Mouse (Mus musculus) cerebral cortex, adult 2 months (tissue): Measurements from ENCODE around the gene Cep295nl.

Experiments
- whole genome bisulfite sequencing: fragments of 180-500 bp; shearing (Covaris S2); methylation state at CpG from one replicate; pipeline ENCODE4 v1.1.7; 2018; 5-methylcytosine and 5-hydroxymethylcytosine counted together

Cep295nl gene

DNA sequence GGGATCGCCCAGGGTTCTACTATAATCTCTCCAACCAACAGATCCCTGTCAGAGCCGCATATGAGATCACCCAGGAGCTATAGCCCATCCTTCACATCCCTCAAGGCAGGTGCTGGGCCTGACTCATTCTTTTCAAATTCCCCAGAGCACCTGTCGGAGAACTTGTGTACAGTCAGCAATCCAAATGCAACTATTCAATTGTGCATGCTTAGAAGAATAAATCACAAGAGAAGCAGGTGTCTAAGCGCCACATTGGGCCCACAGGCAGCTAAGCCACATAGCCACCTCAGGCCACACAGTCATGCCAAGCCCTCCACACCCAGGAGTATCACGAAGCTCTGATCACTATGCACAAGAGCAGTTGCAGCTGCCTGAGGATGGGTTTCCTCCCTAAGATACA, 7.2 kb upstream of the Cep295nl start:
- WGBS = 93% methylated on average over 5 of the region's 5 CpGs

DNA sequence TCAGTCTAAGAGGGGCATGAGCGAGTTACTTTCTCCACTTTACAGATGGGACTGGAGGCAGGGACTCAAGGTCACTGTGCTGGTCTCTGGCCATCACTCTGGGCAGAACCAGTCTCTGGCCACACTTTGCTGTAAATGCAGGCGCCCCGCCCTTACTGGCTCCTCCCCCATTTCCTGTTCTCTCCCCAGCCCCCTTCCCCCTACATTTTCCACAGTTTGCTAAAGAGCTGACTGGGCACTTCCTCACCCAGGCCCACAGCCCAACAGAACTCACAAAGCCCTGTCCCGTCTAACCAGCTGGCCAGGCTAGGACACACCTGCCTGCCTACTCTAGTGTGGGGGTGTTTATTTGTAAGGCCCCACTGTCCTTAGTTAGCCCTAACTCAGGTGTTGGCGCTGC, 6.6 kb upstream of the Cep295nl start:
- WGBS = 73% methylated on average over 5 of the region's 5 CpGs

DNA sequence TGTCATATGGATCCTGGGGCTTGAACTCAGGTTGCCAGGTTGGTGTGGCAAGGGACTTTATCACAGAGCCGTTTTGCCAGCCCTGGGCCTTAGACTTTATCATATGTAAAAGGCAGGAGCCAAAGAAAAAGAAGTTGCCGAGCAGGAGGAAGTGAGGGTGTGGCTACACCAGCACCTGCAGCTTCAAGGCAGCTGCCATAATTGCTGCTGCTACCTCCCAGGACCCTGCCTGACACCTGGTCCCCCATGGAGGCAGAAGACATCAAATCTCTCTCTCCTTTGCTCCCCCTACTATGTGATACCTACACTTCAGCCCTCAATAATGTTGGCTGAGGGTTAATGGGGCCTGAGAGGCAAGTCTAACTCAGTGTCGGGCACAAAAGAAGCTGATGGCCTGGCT, 6.1 kb upstream of the Cep295nl start:
- 82% methylated on average over 3 of the region's 3 CpGs for WGBS

DNA sequence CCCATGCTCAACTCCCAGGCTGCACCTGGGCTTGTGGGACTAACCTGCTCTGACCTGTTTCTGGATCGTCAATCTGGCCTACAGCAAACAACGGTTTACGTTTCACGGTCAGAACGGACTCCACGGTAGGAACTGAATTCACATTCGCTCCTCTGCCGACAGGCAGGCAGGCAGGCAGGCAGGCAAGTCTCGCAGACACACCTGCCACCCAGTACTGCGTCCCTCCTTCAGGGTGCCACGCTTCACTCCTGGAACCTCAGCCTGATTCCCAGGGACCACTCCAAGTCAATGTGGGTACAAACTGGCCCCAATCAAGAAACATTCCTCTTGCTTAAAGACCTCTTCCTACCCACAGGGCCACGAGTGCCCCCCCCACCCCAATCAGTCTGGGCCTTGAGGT, 5.6 kb upstream of the Cep295nl start:
- WGBS = 94% methylated on average over 12 of the region's 12 CpGs

DNA sequence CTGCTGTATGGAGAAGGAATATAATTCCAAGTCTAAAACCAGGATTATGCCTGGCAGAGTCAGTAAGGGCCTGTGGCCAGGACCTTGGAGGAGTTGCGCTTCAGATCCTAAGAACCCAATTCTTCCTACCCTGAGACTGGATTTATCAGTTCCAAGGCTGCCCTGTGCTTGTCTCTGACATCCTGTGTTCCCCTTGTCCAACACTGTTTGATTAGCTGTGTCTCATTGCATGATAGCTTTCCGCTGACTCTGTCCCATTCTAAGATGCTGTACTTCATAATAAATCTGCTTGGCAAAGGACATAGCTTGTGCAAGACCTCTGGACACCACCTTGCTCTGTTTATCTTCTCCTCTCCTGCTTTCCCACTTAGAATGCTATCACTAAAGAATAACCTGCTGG, 5.1 kb upstream of the Cep295nl start:
- WGBS = 92% methylated on average over 2 of the region's 2 CpGs

DNA sequence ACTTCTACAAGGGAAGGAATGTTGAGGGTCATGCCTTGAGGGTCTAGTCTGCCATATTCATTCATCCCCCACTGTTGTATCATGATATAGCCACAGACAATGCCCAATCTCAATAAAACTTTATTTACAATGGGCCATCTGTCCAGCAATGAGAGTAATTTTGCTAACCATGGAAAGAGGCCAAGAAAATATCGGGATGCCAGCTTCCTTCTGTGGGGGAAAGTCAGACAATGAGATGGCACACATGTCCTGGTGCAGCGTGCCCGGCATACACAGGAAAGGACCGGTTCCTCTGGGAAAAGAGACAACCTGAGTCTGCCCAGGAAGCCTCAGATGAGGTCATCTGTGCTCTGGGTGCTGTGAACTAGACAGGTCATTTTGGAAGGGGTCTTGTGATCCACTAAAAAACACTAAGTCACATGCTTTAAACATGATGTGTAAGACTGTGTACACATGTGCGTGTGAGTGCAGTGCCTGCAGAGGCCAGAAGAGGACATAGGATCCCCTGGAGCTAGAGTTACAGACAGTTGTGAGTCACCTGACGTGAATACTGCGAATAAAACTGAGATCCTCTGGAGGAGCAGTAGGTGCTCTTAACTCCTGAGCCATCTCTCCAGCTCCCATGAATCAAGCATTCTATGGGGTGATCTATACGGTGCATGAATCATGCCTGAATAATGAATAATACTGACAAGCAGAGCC, 4.2 kb upstream of the Cep295nl start:
- WGBS = 67% methylated on average over 8 of the region's 8 CpGs

DNA sequence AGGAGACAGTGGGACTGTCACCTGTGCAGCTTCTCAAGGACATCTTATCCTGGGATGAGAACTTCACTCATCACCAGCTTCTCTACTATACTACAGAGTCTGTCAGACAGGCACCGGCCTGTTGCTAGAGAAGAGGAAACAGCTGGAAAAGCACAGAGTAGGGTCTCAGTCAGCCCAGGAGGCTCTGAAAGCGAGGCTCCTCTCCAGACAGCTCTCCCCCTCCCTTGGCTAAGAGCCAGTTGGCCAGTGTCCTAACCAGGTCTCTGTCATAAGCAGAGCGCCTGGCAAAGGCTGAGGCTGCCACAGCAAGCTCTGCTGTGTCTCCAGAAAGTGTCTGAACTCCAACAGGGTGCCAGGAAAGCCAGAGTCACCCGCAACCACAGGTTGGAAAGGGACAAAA, 3.4 kb upstream of the Cep295nl start:
- WGBS = 55% methylated on average over 4 of the region's 4 CpGs

DNA sequence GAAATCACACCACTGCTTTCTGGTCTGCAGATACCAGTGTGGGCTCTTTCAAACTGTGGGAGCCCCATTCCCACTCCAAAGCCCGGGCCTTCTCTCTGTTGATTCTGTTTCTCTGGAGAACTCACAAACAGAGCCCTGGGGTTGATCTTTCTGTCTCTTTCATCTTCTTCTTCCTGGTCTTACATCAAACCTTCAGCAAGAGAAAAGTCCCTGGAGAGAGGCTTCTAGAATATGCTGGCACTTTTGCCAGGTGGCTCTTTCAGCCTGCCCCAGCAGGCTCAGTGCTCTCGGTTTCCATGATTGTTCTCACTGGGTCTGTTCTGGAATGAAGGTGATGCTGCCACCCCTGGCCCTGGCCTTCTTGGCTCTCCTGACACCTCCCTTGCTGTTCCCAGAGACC, 1.3 kb upstream of the Cep295nl start:
- 60% methylated on average over 2 of the region's 2 CpGs for WGBS

DNA sequence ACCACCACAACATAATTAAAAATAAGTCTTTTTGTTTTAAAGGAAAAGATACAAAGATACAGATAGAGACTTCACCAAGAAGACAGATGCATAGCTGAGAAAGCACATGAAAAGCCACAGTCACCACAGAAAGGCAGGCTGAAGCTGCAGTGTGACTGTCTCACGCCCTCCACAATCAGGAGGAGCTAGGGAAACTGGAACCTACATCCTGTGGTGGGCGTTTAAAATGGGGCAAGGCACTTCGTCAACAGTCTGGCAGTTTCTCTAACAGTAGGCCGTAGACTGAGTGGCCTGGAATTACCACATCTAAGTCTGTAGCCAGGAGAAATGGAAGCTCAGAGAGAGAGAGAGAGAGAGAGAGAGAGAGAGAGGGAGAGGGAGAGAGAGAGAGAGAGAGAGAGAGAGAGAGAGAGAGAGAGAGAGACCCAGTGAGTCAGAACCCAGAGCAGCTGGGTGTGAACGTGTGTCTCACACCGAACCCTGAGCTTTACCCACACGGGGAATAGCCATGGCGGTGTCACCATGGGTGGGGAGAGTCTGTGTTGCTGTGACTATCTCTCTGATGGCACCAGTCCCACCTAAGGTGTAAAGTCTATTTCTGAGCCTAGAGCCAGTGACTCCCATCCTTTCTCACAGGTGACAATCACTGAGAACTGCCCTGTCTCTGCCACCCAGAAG, 4.7 kb downstream of the Cep295nl start:
- 38% methylated on average over 8 of the region's 8 CpGs for WGBS

DNA sequence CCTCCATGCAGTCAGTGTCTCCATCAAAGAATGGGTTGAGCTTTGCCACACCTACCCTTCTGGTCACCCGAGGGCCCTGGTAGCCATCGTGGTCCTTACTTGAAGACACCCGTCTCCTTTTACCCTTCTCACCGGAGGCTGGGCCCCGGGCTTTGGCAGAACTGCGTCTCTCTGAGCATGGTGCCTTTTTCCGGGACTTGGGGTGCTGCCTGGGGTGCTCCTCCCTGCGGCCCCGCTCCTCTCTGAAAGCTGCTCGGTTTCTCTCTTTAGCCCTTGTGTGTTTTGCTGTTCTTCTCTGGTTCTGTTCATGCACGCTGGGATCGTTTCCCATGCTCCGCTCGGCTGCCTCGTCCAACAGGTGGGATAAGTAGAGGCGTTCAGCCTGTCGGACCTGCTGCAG, 8.9 kb downstream of the Cep295nl start:
- 86% methylated on average over 17 of the region's 17 CpGs for WGBS

DNA sequence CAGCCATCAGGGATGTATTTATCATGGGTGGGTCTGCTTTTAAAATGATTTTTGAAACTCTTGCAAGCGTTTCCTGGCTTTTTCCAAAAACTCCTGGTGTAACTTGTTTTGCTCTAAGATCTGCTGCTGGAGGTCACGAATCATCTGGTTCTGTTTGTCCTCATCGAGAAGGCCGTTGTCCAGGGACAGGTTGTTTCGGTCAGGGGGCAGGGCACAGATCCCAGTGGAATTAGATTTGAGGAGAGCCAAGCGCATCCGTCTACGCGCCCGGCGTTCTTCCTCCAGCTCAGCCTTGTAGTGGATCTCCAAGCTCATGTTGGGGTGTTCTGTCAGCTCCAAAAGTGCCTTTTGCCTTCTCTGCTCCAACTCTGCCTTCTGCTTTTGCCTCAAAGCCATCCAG, 9.9 kb downstream of the Cep295nl start:
- WGBS = 87% methylated on average over 11 of the region's 11 CpGs

DNA sequence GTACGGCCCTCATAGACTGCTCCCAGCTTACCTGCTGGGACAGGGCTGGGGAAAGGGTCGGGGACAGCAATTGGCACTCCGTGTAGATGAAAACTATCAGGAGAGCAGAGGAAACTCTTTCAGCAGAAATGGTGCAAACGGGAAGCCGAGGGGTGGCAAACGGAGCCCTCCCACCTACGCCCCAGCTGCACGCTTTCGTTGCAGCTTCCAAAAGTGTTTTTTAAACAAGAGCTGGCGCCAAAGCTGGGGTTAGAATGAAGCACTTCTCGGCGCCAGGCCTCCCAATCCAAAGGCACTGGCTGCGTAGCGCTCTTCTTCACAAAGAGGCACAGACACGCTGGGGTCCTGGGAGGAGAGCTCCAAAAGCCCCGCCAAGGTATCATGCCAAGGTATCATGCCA, 11.5 kb downstream of the Cep295nl start:
- WGBS = 49% methylated on average over 16 of the region's 16 CpGs

DNA sequence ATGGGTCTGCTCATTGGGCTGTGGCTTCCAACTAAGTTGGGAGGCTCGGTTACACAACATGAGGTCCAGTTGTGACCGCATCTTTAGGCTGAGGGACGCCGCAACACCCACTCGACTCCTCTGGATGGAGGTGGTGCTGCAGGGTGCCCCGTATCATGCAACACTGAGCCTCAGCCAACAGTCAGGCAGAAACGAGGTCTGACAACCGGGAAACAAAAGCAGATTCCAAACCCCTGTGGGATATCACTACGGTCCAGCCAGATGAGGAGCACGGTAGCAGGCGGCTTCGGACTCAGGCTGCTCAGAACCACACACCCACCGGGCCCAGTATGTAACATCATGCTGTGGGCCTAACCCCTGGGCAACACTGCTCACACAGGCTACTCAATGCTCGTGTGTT, 11.9 kb downstream of the Cep295nl start:
- 60% methylated on average over 14 of the region's 14 CpGs for WGBS

DNA sequence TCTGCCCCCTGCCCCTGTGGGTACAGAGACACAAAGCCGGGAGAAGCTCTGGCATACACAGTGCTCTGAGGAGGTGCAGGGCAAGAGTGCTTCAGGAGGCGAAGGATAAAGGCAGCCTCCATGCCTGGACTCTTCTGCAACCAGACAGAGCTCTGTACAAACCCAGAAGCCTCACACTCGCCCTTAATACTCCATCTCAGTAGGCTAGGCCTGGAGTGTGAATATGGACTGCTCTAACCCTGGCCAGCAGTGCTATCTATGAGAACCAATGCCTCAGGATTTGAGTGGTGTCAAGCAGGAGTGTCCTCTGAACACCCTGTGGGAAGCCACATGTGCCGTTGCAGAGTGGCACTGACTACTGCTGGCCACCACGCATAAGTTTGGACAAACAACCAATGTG, 13.4 kb downstream of the Cep295nl start:
- 87% methylated on average over 5 of the region's 5 CpGs for WGBS

DNA sequence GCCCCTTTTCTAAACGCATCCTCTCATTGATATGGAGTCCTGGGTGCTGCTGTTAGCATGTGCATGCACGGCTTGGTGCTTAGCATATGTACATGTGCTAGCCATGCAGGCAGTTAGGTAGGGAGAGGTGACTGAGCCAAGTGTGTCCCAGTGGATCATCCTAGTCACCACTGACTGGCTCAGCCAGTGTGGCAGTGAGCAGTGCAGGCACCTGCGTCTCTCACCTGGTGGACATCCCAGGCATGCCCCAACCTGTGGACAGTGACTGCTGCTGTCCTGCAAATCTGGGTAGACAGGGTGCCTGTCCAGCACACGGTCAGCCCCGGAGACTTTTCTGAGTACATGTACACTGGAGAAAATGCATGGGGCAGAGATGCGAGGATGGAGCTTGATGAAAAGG, 13.8 kb downstream of the Cep295nl start:
- WGBS = 91% methylated on average over 6 of the region's 6 CpGs

DNA sequence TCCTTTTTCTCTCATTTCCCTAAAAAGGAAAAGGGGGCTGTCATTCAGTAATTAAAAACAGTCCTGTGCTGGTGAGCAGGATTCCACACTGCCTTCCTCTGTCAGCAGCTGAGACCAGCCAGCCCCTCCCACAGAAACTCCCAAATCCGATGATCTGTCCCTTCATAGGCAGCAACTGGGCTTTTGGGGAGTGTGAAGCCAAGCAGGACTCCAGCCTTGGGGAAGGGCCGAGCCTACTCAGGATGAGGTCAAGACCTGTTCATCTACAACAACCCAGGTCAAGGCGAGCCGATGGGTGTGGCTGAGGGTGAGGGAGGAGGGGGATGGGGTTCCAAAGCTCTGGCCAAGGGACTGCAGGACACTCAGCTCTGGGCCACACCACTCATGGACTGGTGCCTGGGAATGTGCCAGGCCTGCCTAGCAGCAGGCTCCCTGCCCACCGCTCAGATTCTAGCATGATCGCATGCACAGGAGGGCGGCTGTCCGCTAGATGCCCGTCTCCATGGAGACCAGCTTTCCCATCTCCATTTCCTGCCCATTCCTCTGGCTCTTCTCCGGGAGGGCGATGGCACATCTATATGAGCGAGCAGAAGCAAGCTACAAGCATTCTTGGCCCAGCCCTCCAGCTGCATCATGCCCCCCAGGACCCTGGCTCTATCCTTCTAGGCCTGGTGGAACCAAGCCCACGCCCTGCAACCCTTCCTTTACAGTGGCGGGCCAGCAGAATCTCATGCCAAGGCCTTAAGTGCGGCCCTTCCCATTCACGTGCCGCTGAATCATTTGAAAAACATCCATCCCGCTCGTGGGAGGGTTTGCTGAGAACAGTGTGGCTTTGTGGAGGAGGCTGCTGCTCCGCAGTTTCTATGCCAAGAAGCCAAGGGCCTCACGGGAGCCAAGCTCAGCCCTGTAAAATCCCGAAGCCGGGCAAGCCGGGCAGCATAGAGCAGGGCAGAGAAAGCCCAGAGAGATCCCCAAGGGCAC, 15.0 kb downstream of the Cep295nl start:
- 17% methylated on average over 24 of the region's 24 CpGs for WGBS

DNA sequence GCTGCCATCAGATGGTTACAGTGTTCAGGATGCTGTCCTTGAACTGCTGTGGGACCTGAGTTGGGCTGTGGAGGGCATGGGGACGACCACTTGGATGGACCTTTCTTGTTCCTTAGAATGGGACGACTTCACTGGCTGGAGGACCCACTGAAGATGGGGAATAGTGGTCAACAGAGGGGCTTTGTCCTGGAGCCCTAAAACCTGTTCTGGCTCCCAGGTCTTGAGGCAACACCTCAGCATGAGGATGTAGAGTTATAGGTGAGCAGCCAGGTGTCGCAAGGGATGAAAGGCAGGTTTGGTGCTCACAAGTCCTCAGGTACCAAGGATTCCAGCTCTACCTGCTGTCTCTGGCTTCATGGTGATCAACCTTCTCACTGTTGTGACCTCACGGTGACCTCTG, 15.8 kb downstream of the Cep295nl start:
- WGBS = 90% methylated on average over 4 of the region's 4 CpGs

DNA sequence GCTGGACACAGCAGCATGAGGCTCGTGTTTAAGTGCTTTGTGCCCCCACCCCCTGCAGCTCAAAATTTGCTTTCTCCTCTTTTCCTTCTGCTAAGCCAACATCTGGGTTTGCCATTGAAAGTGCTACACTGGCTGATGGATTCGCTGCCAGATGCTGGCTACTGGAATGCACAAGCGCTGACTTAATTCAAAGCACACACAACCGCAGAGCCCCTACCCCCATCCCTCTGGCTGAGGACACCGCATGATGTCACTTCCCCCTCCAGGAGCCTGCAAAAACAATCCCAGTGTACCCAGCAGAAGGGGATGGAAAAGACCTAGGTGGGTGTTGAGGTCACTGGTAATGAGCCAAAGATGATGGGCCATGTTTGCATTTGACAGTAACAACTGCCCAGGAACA, 17.8 kb downstream of the Cep295nl start:
- WGBS = 73% methylated on average over 5 of the region's 5 CpGs

DNA sequence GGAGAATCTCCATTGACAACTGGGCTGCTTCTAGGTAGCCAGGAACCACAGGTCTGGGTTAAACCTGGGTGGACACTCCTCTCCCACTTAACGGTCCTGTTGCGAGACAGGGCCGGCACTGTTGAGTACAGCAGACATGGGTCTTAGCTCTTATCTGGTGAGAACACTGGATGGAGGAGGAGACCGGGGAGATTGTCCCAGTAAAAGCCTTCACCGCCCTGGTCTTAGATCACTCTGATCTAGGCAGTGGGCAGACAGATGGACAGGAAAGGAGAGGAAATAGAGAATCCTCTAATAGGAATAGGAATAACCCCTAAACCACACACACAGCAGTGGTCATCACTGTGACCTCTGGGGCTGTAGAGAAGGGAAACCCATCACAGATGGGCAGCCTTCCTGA, 18.3 kb downstream of the Cep295nl start:
- WGBS = 92% methylated on average over 5 of the region's 5 CpGs

DNA sequence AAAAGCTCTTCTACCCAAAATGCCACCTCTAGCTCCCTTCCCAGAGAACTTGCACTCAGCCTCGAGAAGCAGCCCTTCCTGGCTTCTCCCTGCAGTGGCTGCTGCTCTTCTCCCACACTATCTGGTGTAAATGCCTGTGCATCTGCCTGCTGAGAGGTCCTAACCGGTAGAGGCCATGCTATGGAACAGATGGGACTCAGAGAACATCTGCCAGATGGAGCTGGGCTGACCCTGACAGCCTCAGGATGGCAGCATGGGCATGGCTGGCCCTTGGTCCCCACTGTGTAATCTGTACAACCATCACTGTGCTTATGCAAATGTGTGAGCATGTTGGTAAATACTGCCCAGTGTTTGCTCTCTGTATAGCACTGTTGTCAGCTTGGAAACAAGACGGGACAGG, 19.7 kb downstream of the Cep295nl start:
- 34% methylated on average over 3 of the region's 3 CpGs for WGBS

DNA sequence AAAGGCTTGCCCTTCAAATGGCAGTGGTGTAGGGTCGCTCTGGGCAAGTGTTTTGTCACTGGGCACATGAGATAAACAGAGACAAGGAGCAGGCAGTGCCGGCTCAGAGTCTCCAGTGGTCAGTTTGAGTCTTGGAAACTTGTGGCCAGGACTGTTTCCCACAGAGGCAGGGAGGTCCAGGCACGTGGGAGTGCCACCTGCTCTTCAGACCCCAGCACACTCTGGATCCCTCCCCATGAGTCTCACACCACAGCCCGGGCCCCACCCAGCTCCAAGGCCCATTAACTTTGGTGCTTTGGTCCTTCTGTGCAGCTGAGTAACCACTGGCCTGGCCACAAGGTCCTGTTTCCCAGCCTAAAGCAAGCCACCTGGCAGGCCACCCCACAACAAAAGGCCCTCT, 20.3 kb downstream of the Cep295nl start:
- 79% methylated on average over 4 of the region's 4 CpGs for WGBS

DNA sequence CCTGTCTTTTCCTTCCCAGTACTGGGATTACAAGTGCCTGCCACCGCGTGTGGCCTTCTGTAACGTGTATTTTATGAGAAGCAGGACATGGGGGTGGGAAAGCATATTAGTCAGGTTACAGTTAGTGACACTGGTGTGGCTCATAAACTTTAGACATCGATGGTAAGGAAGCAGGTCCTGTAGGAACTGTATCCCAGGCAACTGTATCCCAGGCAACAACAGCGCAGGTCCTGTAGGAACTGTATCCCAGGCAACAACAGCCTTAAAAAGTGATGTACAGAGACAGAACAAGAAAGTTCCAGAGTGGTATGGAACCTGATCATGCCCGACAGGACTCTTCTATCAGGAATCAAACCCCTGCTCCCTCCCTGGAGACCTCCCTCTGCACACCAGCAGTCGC, 20.8 kb downstream of the Cep295nl start:
- 74% methylated on average over 7 of the region's 7 CpGs for WGBS

DNA sequence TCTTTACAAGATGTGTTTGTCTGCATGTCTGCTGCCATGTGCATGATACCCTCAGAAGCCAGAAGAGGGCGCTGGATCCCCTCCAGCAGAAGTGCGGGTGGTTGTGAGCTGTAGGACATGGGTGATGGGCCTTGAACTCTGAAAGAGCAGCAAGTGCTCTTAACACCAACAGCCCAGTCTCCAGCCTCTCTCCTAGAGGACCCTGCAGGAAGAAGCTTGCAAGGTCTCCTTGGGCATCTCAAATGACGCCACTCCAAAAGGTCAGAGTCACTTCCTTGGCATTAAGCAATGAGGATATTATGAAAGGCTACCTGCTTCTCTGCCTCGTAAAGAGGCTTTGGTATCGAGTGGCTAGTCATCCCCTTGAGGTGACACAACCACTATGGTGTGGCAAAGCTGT, 23.6 kb downstream of the Cep295nl start:
- WGBS = 66% methylated on average over 5 of the region's 5 CpGs
